17 mouse cellular contexts compared by ENCODE assay signal in genomic region chr14:78065938-78066710, GRCm38 (mm10). TPM values are rescaled to one million over a fixed set of nuclear protein-coding genes. Genes with fewer than 3 reads are reported as not detected.
DNase-seq lines count a peak whose midpoint lies in the region; ATAC-seq and TF ChIP-seq lines count a peak whose summit lies in the region.
"Had no signal": no experiment of that assay in that cellular context is flagged by ENCODE, and none has a peak within 500 bp of the region (broad histone marks: within the 10 kb centered on the region; RNA-seq: fewer than 3 reads in every experiment).

No protein-coding gene starts in this region.

- no peak for TF ChIP-seq EP300 in lung, postnatal 0 days (IDR thresholded peaks at IDR 0.05)

- no peaks in the 10 kb centered on the region for H3K9me3 ChIP-seq in lung, postnatal 0 days (ENCODE audit: low read length)
- no peaks in the 10 kb centered on the region for H3K9me3 ChIP-seq in midbrain, embryonic 15.5 days
- H3K9me3 ChIP-seq: embryonic facial prominence, embryonic 12.5 days; kidney, embryonic 15.5 days; limb, embryonic 13.5 days had no signal

- H3K27me3 ChIP-seq in lung, postnatal 0 days (replicated peaks; ENCODE audit: insufficient read depth, low read length), result no peaks in the 10 kb centered on the region
- H3K27me3 ChIP-seq in midbrain, embryonic 15.5 days (replicated peaks), result no peaks in the 10 kb centered on the region
- H3K27me3 ChIP-seq: embryonic facial prominence, embryonic 12.5 days; kidney, embryonic 15.5 days; limb, embryonic 13.5 days had no signal

- peak; percentile 15 to 33 for DNase-seq in frontal cortex, adult 2 months (ENCODE audit: extremely low spot score in 1 of 2, low spot score in 1 of 2)
- DNase-seq in frontal cortex, postnatal 14 days (ENCODE audit: low spot score in 2 of 2), result no peak
- DNase-seq in lung, postnatal 36 days, result peak; percentile 0
- no peak for DNase-seq in lung, postnatal 0 days (ENCODE audit: low spot score)
- DNase-seq in skeletal muscle tissue, adult 2 months (ENCODE audit: low read depth, low spot score), result peak; percentile 58
- DNase-seq: cerebellum, postnatal 36 days; heart, adult 18-20 months; layer of hippocampus, adult 9-11 months; thymus, adult 2 months had no signal

- no peak overlapping the region for H3K4me2 ChIP-seq in lung, postnatal 0 days (replicated peaks; ENCODE audit: low read depth, low read length)
- no peak overlapping the region for H3K4me2 ChIP-seq in midbrain, embryonic 15.5 days
- H3K4me2 ChIP-seq: embryonic facial prominence, embryonic 12.5 days; kidney, embryonic 15.5 days; limb, embryonic 13.5 days had no signal

- H3K4me1 ChIP-seq in lung, postnatal 0 days (ENCODE audit: insufficient read depth, low read depth, low read length), result no peaks in the 10 kb centered on the region
- H3K4me1 ChIP-seq in cortical plate, adult 2 months (ENCODE audit: control insufficient read depth, insufficient read depth, low read length), result no peaks in the 10 kb centered on the region; the same call in 1 of the 2 replicates
- no peaks in the 10 kb centered on the region for H3K4me1 ChIP-seq in midbrain, embryonic 15.5 days
- H3K4me1 ChIP-seq: embryonic facial prominence, embryonic 12.5 days; kidney, embryonic 15.5 days; limb, embryonic 13.5 days had no signal

- no peak for ATAC-seq in lung, postnatal 0 days
- no peak for ATAC-seq in midbrain, embryonic 15.5 days (replicated peaks)
- ATAC-seq: CD4-positive, CD25-positive, alpha-beta regulatory T cell, adult 4 months had no signal

- TF ChIP-seq POLR2A in cortical plate, adult 2 months (IDR thresholded peaks at IDR 0.05; ENCODE audit: extremely low read depth, insufficient read depth, low read length), result no peak

- H3K9ac ChIP-seq in lung, postnatal 0 days (replicated peaks; ENCODE audit: low read depth), result no peak overlapping the region
- no peak overlapping the region for H3K9ac ChIP-seq in midbrain, embryonic 15.5 days
- H3K9ac ChIP-seq: embryonic facial prominence, embryonic 12.5 days; kidney, embryonic 15.5 days; limb, embryonic 13.5 days had no signal

- H3K4me3 ChIP-seq in lung, postnatal 0 days (ENCODE audit: low read depth, low read length), result no peak overlapping the region
- H3K4me3 ChIP-seq in cortical plate, adult 2 months (ENCODE audit: insufficient read depth, low read length), result no peak overlapping the region
- H3K4me3 ChIP-seq in midbrain, embryonic 15.5 days, result no peak overlapping the region
- H3K4me3 ChIP-seq: embryonic facial prominence, embryonic 12.5 days; kidney, embryonic 15.5 days; limb, embryonic 13.5 days had no signal

- H3K36me3 ChIP-seq in lung, postnatal 0 days (ENCODE audit: insufficient read depth, low read length), result no peaks in the 10 kb centered on the region
- no peaks in the 10 kb centered on the region for H3K36me3 ChIP-seq in midbrain, embryonic 15.5 days (replicated peaks)
- H3K36me3 ChIP-seq: embryonic facial prominence, embryonic 12.5 days; kidney, embryonic 15.5 days; limb, embryonic 13.5 days had no signal

- H3K27ac ChIP-seq in lung, postnatal 0 days (ENCODE audit: low read length), result no peak overlapping the region
- 0 out of 2 replicates have a peak overlapping the region, but pooled peaks have one; percentile 65 for H3K27ac ChIP-seq in cortical plate, adult 2 months (ENCODE audit: insufficient read depth, low read length)
- H3K27ac ChIP-seq in midbrain, embryonic 15.5 days, result no peak overlapping the region
- H3K27ac ChIP-seq: embryonic facial prominence, embryonic 12.5 days; kidney, embryonic 15.5 days; limb, embryonic 13.5 days had no signal

- TF ChIP-seq CTCF in lung, postnatal 0 days (IDR thresholded peaks at IDR 0.05), result no peak
- TF ChIP-seq CTCF in cortical plate, adult 2 months (IDR thresholded peaks at IDR 0.05; ENCODE audit: extremely low read depth, insufficient read depth, low read length), result no peak

- 74% methylated on average over 9 of the region's 9 CpGs for WGBS in lung, postnatal 0 days
- WGBS in midbrain, embryonic 15.5 days, result 91% methylated on average over 9 of the region's 9 CpGs

RNA-seq across cellular contexts. Expression of gene Fam216b, which starts 22.7 kb away (rescaled TPM):
- 0.12 and 0.32 TPM in 2 replicates for polyA plus RNA-seq in frontal cortex, adult 2 months (2012; rRNA removed)
- polyA plus RNA-seq in lung, postnatal 0 days (2015; fragmentation: Nextera tagmentation; extraction: Ambion mirVana), result 6.6 and 7.7 TPM in 2 replicates
- polyA plus RNA-seq in cortical plate, adult 2 months (2012; rRNA removed), result 0.28 and 0.73 TPM in 2 replicates
- polyA plus RNA-seq in midbrain, embryonic 15.5 days (2015; fragmentation: Nextera tagmentation; extraction: Ambion mirVana), result 1.3 and 1.5 TPM in 2 replicates
- polyA plus RNA-seq: CD4-positive, CD25-positive, alpha-beta regulatory T cell, adult 4 months; embryonic facial prominence, embryonic 12.5 days; forebrain, embryonic 11.5 days; kidney, embryonic 15.5 days; limb, embryonic 13.5 days; liver, embryonic 16.5 days had no signal

Comparison
In these comparisons a context has a peak if more than half of its experiments do, and no peak if none do; other contexts are left out.
1. DNase-seq: peak in frontal cortex, adult 2 months (2 of 2), lung, postnatal 36 days (single experiment) and skeletal muscle tissue, adult 2 months (single experiment); none in frontal cortex, postnatal 14 days (0 of 2) and lung, postnatal 0 days (single experiment).